Mouse (Mus musculus) right cerebral cortex, adult 18-20 months (tissue): ENCODE results near the gene Tmtc2.

ENCODE experiments used
- DNase-seq: peaks from one replicate; pipeline ENCODE4 v3.0.0; 2022; ENCODE audit warnings: mixed read lengths

Tmtc2 gene

DNA sequence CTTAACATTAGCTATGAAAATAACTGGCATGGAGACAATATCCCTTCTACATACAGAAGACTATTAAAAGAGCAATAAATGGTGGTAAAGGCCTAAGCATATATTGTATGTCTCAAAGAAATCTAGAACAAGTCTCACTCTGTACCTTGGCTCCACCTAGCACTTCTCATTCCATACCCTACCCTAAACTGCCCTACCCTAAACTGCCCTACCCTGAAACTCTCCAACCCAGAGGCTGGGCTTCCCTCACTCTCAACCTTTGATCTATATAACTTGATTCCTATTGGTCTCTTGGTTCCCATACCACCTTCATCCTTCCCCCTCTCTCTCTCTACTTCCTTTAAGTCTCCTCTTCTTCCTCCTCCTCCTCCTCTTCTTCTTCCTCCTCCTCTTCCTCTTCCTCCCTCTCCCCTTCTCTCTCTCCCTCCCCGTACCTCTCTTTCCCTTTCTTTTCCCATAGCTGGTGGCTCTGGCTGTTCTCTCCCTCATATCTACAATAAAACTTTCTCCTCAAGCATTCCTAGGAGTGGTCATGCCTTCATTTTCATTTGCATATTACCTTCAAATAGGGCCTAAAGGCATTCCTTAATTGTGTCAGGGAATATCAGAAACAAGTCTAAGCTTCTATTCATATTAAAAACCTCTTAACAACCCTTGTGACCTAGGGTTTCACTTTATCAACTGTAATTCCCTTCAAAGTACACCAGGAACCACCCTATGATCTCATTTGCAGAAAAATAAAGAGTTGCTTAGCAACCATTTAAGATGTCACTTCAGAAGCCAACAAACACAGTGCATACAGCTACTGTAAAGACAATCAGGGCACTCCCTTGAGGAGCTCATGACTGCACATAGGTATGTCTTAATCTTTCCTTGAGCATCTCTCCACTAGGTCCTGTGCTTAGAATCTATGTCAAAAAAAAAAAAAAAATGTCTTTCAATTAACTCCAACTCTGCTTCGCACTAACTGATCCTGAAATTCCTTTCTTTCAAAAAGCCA lies 29.9 kb downstream of the Tmtc2 start:
- no peak for DNase-seq

DNA sequence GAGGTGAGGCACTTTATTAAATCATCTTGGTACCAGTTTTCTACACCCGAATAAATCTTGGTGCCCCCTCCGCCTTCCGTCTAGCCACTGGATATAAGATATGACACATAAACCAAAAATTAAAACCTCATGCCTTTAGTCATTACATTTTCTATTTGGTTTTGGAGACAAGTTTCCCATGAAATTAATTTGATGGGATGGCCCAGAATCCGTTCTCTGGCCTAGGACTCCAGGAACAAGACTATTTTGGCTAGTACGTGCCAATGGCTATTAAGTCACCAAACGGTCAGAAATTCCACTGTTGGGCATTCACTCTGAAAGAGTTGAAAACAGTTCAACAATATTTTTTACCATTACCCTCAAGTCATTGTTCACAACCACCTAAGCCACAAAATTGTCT lies 32.2 kb downstream of the Tmtc2 start:
- DNase-seq: no peak

DNA sequence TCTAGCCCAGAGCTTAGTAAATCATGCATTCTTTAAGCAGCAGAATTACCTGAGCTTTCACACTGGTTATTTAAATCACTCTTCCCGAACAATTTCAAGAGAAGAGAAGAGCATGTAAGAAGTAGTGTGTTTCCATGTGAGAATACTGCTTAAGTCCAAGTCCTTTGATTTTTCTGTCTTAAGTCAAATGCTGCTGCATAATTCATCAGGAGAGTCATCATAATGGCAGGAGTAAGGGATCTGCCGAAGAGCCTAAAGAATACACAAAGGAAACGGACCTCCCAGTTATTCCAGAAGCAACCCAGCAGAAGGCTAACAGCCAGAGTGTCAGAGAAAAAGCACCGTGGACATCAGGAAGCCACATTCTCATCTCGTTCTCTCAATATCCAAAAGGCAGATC lies 34.6 kb downstream of the Tmtc2 start:
- no peak for DNase-seq

DNA sequence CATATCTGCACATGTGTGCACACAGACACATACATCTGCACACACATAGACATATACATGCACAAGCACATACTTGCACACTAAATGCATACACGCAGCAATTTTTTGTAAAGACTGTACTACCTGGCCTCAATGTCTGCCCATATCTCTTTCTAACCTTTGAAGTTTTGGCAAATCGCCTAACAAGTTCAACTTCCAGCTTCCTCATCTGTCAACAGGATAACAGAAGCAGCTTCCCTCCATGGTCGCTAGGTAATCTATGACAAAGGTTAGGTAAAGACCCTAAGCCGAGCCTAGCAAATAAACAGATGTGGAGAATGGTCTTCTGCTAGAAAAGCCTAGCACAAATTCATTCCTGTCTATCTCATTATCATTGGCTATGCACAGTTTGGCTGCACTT lies 37.3 kb downstream of the Tmtc2 start:
- DNase-seq: no peak

DNA sequence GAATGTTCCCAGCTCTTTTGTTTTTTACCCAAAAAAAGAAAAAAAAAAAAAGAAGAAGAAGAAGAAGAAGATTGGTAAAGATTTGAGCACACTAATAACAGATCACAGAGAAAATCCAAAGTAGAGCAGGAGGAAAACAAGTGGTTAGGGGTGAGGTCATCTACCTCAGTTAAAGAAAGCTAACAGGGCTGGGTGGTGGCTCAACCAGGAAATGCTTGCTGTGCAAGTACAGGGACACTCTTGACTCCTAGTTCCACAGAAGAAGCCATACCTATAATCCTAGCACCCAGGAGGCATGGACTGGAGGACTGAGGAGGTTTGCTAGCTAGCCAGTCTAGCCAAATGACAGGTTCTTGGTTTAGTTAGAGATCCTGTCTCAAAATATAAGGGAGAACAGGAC lies 38.4 kb downstream of the Tmtc2 start:
- DNase-seq: no peak

DNA sequence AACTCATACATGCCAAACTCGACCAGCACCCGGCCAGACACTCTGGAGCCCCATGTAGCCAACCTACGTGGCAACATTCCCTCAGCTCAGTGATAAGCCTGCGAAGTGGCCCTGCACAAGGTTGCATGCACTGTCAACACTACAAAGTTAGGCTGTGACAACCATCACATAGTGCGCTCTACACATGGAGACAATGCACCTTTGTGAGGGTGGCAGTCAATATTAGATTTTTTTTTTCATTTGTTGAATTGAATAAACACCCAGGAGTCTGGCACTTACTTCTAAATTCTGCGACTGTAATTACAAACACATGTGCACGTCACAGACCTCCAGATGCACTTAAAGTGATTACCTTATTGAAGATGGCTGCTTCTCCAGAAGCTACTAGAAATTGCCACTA lies 41.5 kb downstream of the Tmtc2 start:
- DNase-seq: no peak

DNA sequence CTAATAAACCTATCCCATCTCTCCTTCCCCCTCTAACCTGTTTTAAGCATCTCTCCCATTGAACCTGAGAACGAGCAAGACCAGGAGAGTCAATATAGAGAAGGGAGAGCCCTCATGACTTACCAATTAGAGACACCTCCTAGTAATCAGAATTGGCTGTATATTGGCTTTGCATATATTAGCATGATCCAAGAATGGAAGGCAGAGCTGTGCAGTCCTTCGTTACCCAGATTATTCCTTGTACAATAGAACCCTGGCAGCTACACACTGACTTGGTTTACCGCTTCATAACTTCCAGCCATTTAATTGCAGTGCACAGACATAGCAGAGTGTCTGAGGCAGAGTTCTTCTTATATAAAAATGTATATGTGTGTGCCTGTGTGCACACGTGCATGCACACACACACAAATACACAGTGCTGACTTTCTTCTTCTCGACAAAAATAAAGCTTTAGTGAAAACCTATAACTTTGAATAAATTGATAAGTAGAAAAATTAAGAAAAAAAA lies 42.2 kb downstream of the Tmtc2 start:
- DNase-seq: no peak

DNA sequence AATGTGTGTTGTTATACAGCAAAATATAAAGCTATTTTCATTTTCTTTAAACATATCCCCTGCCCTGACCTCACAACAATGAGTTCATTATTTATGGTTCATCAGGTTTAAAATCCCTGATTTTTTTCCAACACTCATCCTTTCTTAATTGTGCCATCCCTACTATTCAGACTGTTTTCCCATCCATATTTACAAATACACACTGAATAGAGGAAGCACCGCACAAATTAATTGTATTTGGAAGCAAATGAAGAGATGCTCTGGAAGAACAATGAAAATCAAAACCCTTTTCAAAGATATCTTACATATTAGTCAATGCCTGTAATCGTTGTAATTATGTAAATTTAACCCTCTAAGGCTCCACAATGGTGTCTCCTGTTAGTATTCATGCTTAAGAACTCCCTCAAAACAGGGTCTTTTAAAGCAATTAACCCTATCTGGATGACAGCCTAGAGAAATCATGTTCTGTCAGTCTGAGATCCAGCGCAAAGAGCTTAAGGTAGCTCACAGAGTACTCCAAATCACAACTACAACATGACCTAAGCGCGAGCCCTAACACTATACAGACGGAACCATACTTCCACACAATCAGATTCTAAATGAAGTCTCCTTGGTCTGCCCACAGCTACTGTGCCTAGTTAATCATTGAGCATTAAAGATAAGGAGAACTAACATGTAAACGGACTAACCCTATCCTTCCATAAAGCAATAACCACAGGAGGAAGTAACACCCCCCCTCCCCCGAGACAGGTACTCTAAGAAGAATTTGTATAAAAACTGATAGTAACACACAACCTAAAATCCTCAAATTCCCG lies 43.0 kb downstream of the Tmtc2 start:
- no peak for DNase-seq

DNA sequence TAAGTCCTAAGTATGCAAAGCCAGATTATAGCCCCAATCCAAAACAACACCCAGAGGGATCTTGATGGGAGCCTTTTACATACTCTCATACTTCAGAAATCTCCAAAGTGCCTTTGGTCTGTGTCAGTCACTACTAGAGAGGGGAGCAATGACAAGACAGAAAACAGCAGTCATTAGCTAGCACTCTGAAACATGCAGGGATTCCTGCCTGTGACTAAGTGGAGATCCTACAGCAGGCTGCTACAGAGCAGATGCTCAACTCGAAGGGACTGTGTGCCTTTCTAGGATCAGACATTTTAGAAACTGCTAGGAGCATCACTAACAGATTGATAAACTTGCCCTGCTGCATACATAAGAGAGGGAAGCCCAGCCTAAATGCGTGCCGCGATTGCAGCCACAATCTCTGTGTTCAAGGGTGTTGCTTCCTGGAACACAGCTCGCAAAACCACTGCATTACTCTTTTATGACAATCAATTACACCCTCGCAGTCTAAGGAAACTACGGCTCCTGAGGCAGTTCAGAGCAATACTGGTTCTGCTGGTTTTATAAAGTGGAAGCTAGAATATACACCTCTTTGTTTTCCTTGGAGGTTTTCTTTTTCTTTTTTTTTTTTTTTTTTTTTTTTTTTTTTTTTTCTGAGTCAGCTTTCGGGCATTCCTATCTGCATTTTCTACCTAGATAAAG lies 50.7 kb downstream of the Tmtc2 start:
- DNase-seq: no peak

DNA sequence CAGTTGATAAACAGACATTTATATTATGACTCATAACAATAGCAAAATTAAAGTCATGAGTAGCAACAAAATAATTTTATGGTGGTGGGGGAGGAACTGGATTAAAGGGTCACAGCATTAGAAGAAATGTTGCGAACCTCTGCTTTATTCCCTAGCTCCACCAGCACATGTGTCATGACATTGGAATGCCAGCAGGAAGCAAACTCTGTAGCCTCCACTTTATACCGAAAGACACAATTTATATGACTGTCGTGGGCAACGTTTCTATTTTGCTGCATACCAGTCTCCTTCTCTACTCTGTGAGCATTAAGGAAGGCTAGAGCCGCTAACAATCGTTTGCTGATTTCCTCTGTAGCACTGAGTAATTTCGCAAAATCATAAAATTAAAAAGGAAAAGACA lies 51.8 kb downstream of the Tmtc2 start:
- no peak for DNase-seq

DNA sequence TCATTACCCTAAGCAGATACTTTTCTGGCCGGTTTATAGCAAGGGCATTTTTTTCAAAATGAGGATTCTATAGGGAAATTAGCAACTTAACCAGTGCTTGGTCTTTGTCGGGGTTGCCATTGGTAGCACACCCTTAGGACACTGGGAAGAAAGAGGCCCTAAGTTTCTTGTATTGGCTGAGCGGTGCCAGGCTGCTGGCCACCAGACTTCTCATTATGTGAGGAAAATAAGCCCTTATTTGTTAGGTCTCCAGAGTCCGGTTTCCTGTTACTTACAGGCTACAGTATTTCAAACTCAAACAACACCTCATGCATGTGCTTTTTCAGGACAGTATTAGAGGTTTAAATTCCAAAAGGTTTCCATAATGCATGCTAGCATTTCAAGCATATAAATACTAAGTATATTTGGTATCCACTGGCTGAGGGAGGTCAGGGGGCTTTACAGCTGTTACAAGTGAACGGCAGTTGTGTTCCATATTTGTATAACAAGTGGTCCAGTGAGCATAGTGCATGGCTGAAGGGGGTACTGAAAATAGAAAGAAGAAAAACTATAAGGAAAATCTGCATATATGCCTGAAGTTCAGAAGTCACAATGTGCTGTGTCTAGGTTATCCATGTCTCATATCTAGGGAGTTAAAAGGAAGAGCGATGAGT lies 55.0 kb downstream of the Tmtc2 start:
- no peak for DNase-seq

DNA sequence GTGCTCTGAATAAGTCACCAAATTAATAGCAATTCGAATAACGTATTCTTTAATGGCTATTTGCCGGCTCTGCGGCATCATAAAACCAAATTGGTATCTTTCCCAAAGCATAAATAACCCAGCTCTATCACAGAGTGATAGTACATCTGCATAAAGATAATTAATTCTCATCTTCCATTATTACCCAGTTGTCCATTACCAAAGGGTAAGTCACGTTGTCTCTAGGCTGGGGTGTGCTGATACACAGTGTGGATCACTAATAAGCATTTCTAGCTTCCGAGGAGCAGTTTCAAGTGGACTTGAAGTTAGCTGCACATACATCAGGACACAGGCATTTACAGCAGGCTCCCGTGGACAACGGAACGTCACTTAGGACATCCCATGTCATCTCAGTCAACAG lies 56.1 kb downstream of the Tmtc2 start:
- no peak for DNase-seq

DNA sequence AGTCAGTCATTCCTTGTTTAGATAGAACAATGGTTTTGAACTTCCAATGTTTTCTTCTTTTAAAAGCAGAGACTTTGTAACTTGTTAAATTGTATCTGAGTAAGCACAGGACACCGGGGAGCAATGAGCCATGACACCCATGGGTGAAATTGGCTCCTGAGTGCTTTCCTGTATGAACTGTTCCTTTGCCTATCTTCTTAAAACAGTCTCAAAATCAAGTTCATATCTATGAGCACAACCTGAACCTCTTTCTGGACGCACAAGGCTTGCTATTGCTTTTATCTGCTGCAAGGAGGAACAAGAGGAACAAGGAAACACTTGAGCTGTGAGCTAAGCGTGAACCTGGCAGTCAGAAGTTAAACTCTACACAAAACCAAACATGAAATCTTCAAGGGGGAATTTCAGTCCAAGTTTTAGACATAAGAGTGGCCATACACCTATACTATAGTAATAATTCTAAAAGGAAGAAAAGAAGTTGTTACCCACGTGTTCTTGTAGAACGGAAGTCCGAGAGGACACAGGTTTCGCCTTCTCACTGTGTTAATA lies 60.4 kb downstream of the Tmtc2 start:
- no peak for DNase-seq

DNA sequence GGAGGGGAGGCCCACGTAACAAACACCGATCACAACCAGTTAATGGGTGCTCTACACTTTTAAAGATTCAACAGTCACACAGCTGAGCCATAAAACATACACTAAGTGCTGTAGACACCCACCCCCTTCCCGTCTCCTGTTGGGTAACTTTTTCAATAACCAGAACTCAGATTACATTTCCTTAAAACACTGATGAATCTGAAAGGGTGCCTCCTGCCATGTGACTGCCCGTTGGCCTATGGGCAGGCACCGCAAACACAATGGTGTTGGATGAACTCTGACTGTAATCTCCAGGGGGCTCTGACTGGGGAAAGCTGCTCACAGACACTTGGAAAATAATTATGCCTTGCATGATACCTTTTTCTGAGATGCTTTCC lies 64.4 kb downstream of the Tmtc2 start:
- no peak for DNase-seq

DNA sequence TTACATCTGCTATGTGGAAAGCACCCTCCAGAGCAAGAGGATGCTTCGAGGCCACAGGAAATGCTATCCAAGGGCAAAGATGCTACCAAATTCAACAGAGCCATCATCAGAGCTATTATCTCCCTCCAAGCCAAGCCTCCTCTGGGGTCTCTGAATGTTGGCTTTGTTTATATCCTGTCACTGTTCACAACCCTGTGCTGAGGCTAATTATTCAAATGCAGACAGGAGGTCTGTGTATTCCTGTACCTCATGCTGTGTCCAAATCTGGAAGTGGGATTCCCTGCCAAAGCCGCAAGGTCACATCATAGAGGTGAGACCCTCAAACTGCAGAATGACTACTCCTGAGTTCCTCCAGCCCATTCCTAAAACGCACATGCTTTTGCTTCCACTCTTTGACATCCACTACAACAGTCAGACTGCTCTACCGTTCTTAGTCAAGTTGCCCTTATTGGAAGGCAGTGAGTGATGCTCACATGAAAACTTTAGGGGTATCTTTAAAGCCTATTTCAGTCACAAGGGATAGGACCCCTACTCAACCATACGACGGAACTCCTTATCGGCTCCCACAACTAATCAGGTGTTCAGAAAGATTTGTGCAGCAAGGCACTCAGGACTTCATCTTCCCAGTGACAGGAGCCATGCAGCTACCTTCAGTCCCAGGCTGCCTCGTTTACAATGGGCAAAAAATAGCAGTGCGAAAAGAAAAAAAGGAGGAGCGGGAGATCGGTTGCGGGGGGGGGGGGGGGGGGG lies 64.9 kb downstream of the Tmtc2 start:
- no peak for DNase-seq

DNA sequence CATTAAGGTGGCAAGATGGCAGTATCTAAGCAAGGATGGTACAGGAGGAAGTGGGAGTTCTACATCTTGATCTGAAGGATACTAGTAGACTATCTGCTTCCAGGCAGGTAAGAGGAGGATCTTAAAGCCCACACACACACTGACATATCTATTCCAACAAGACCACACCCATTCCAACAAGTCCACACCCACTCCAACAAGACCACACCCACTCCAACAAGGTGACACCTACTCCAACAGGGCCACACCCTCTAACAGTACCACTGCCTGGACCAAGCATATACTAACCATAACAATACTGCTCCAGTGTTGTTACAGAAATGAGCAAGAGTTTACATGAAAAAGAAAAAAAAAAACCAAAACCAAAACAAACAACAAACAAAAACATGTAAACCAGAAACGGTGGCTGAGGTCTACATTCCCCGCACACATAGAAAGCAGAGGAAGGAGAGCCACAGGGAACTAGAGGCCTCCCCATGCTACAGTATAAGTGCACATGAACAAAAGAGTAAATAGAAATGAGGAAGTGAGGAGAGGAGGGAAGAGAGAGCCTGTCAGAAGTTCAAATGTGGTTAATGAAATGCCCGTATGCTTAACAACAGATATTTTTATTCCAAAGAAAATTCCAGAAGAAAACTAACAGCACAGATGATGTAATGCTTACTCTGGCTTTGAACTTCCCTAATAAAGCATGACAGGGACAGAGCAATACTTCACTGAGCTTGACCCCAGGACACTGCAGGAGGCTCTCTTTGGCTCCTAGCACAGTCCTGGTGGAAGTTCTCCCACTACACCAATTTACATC lies 66.1 kb downstream of the Tmtc2 start:
- no peak for DNase-seq

DNA sequence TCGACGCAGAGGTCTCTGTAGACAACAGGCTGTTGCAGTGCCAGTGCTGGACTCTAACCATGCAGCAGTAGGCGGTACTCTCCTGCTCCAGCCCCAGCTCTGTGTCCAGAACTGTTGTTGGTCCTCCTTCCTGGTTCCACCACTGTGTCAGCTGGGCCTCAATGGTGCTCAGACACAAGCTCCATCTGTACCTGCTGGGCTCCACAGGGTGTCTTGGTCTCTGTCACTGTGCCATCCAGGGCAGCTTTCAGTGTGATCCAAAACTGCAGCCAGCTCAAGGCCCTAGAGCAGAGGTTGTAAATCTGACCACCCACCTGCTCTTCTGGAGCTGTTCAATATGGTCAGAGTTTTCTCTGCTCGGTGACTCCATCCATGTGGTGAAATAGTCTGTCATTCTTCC lies 68.2 kb downstream of the Tmtc2 start:
- no peak for DNase-seq

DNA sequence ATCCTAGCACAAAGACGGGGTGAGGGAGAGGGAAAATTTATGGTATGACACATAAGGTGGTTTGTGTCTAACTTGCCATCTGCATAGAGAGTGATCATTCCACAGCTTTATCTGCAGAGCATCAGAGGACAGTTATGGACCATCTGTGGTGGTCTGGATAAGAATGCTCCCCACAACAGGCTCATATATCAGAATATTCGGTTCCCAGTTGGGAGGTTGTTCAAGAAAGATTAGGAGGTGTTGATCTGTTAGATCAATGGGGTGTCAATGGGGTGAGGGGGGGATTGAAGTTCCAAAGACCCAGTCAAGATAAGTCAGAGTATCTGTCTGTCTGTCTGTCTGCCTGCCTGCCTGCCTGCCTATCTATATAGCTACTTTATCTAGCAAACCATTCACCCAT lies 69.8 kb downstream of the Tmtc2 start:
- no peak for DNase-seq

DNA sequence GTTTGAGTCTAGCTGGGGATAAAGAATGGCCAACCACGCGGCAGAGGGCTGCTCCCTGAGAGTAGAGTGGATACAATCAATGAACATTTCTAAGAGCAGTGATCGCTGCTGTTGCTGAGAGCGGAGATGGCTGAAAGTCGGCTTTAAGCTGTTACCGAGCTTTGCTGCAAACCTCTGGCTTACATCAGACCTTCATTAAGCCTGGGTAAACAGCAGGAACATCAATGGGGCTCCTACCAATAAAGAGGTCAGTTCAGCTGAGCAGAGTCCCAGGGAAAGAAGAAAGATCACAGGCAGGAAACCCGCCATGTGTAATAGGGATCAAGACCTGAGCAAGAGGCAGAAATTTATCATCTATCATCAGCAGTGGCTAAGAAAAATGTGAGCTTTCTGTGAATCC lies 72.5 kb downstream of the Tmtc2 start:
- DNase-seq: no peak

DNA sequence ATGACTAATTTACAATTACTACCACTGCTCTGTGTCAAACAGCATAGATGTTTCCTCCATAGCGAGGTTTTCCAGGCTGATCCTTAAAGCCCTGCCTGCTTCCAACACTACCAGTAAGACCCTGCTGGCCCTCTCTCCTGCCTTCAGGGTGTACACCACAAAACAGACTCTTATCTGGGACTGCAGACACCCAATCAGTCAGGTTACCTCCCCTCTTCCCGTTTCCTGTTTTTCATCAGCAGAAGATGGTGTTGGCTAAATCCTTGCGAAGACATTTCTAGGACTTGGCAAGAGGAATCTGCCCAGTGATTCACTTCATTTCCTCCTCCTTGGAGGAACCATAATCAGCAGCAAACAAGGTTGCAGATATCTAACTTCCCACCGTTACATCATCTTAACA lies 73.8 kb downstream of the Tmtc2 start:
- DNase-seq: no peak

DNA sequence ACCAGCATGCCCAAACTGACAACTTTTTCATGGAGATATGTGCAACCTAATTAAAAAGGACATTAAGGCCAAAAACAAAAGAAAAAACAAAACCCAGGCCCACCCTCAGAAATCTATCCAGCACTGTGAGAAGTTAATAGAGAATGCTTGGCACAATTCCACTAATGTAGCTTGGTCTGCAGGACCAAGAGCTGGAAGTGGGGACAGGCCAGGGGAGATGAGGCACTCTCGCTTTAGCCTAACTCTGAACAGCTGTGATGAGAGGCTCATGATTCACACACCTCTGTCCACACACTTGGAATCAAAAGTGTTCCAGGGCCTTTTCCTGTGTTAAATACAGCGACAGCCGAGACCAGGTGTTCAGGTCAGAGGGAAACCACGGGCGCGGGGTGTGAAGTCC lies 79.0 kb downstream of the Tmtc2 start:
- no peak for DNase-seq
